8 mouse cellular contexts compared by ENCODE assay signal in genomic region chr3:89337721-89338578, GRCm38 (mm10). TPM values are rescaled to one million over a fixed set of nuclear protein-coding genes. Genes with fewer than 3 reads are reported as not detected.
DNase-seq lines count a peak whose midpoint lies in the region; ATAC-seq and TF ChIP-seq lines count a peak whose summit lies in the region.

Gene Efna4 (minus strand): TSS chr3:89338028.

- no peak within 1 kb of the TSS for H3K27ac ChIP-seq in brown adipose tissue, adult 24 weeks (replicated peaks; ENCODE audit: low read depth, low read length)
- H3K27ac ChIP-seq in heart, embryonic 16.5 days (ENCODE audit: low read length): peak within 1 kb of the TSS; percentile 68
- no peak within 1 kb of the TSS for H3K27ac ChIP-seq in thymus, adult 2 months (ENCODE audit: control insufficient read depth, insufficient read depth, low read length)

- peak; percentile 87 for ATAC-seq in heart, embryonic 16.5 days (replicated peaks; ENCODE audit: extremely low read depth, insufficient read depth, low FRiP score)
- ATAC-seq in megakaryocyte-erythroid progenitor cell, adult 5-6 weeks (replicated peaks; ENCODE audit: low FRiP score, low TSS enrichment, poor library complexity, severe bottlenecking): peak; percentile 27; the same call in 1 of the 2 replicates

- TF ChIP-seq CTCF in thymus, adult 2 months (IDR thresholded peaks at IDR 0.05; ENCODE audit: borderline replicate concordance, control insufficient read depth, extremely low read depth, insufficient read depth, low read length, poor library complexity): no peak

- no peaks in the 10 kb centered on the region for H3K9me3 ChIP-seq in heart, embryonic 16.5 days (replicated peaks; ENCODE audit: control insufficient read depth, low read length)

- H3K4me2 ChIP-seq in heart, embryonic 16.5 days (ENCODE audit: low read depth, low read length): peak within 1 kb of the TSS; percentile 68

- no peak for TF ChIP-seq POLR2A in thymus, adult 2 months (IDR thresholded peaks at IDR 0.05; ENCODE audit: control insufficient read depth, extremely low read depth, insufficient read depth, low read length, poor library complexity)

- H3K4me3 ChIP-seq in brown adipose tissue, adult 24 weeks (ENCODE audit: insufficient read depth, low read depth, low read length): peak within 1 kb of the TSS; percentile 64
- peak within 1 kb of the TSS; percentile 82 for H3K4me3 ChIP-seq in heart, embryonic 16.5 days (ENCODE audit: low read length)
- H3K4me3 ChIP-seq in thymus, adult 2 months (ENCODE audit: control insufficient read depth, insufficient read depth, low read length): peak within 1 kb of the TSS; percentile 80

- under 1% methylated on average over 44 of the region's 44 CpGs for WGBS in heart, embryonic 16.5 days
- 2% methylated on average over 44 of the region's 44 CpGs for WGBS in thymus, adult 2 months

- peaks cover 7% of the 10 kb centered on the region; the same call in 1 of the 2 replicates for H3K27me3 ChIP-seq in heart, embryonic 16.5 days (ENCODE audit: control insufficient read depth, insufficient read depth, low read length)
- no peaks in the 10 kb centered on the region for H3K27me3 ChIP-seq in thymus, adult 2 months (ENCODE audit: control insufficient read depth, insufficient read depth, low read length)

- H3K36me3 ChIP-seq in heart, embryonic 16.5 days (ENCODE audit: control insufficient read depth, insufficient read depth): peaks cover 7% of the 10 kb centered on the region; the same call in 1 of the 2 replicates
- no peaks in the 10 kb centered on the region for H3K36me3 ChIP-seq in thymus, adult 2 months (ENCODE audit: control insufficient read depth, insufficient read depth, low read length)

- no peaks in the 10 kb centered on the region for H3K4me1 ChIP-seq in brown adipose tissue, adult 24 weeks (ENCODE audit: control insufficient read depth, insufficient read depth, insufficient read length, low read length)
- peaks cover 12% of the 10 kb centered on the region for H3K4me1 ChIP-seq in heart, embryonic 16.5 days (ENCODE audit: control insufficient read depth, insufficient read depth, low read length)
- peaks cover 9% of the 10 kb centered on the region for H3K4me1 ChIP-seq in thymus, adult 2 months (replicated peaks; ENCODE audit: control insufficient read depth, insufficient read depth, low read length)

- DNase-seq in spleen, postnatal 36 days (ENCODE audit: low spot score in 2 of 2): peak; percentile 31 to 34
- DNase-seq in spleen, postnatal 4 days (ENCODE audit: low spot score in 2 of 2): no peak
- peak; percentile 77 for DNase-seq in kidney, postnatal 10 days
- DNase-seq in thymus, adult 2 months: peak; percentile 65
- no peak for DNase-seq in layer of hippocampus, adult 9-10 months (ENCODE audit: low spot score)

- peak within 1 kb of the TSS; percentile 88 for H3K9ac ChIP-seq in heart, embryonic 16.5 days (ENCODE audit: low read length)

RNA-seq across cellular contexts. Expression of gene Efna4, which starts in this region (rescaled TPM):
- polyA plus RNA-seq in brown adipose tissue, adult 24 weeks (2012; ENCODE audit: insufficient read depth, insufficient read length, missing spikeins): 1.3 TPM in 1 of 2 replicates, not detected in the other
- polyA plus RNA-seq in heart, embryonic 16.5 days (2015; fragmentation: Nextera tagmentation; extraction: Ambion mirVana): 5.2 and 7.3 TPM in 2 replicates
- total RNA-seq in megakaryocyte-erythroid progenitor cell, adult 5-6 weeks (2014; fragmentation: Nextera tagmentation): 0.30 TPM in 1 of 2 replicates, not detected in the other
- 0.30 TPM in 1 of 2 replicates, not detected in the other for total RNA-seq in megakaryocyte-erythroid progenitor cell, adult 5-6 weeks (2017)
- polyA plus RNA-seq in thymus, adult 2 months (2012; rRNA removed): 12.5 TPM in 2 replicates

Comparison
In these comparisons a context has a peak if more than half of its experiments do, and no peak if none do; other contexts are left out.
1. DNase-seq: peak in spleen, postnatal 36 days (2 of 2), kidney, postnatal 10 days (single experiment) and thymus, adult 2 months (single experiment); none in spleen, postnatal 4 days (0 of 2) and layer of hippocampus, adult 9-10 months (single experiment).
2. Peak in ATAC-seq in megakaryocyte-erythroid progenitor cell, adult 5-6 weeks; RNA of the gene not detected or under 1 TPM.
3. Peak in every context shown above with its lines, with median percentiles within 50 percentile points of each other: H3K4me3 ChIP-seq.